In the genomic region with DNA sequence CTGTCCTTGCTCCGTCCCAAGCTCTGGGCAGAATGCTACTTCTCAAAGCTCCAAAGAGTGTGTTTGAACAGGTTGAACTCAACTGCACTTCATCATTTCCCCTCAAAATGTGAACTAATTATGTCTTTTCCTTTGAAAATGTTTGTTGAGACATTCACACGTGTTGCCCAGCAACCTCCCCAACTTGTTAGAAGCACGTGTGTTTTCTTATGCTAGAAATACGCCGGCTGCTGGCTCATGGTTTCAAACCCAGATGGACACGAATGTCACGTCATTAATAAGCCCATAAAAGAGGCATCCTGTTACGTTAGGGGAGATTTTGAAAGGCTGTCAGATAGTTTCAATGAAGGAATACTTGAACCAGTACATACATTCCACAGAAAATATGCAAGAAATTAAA, we compare ENCODE assay signal across 23 mouse cellular contexts.
DNase-seq lines count a peak whose midpoint lies in the region; ATAC-seq and TF ChIP-seq lines count a peak whose summit lies in the region.
"Had no signal": no experiment of that assay in that cellular context is flagged by ENCODE, and none has a peak within 500 bp of the region (broad histone marks: within the 10 kb centered on the region; RNA-seq: fewer than 3 reads in every experiment).

No protein-coding gene starts in this region.

- peak; percentile 48; the same call in 1 of the 2 replicates for ATAC-seq in forebrain, postnatal 0 days
- no peak for ATAC-seq in forebrain, embryonic 11.5 days (replicated peaks; ENCODE audit: low FRiP score)
- ATAC-seq: forebrain, embryonic 13.5 days; hindbrain, embryonic 16.5 days; intestine, embryonic 15.5 days had no signal

- H3K27ac ChIP-seq in forebrain, postnatal 0 days (ENCODE audit: low read depth, low read length), result no peak overlapping the region
- no peak overlapping the region for H3K27ac ChIP-seq in forebrain, embryonic 11.5 days (ENCODE audit: low read depth, low read length)
- H3K27ac ChIP-seq: forebrain, embryonic 13.5 days; hindbrain, embryonic 10.5 days; intestine, embryonic 15.5 days; limb, embryonic 15.5 days; liver, embryonic 15.5 days; midbrain, embryonic 12.5 days; neural tube, embryonic 15.5 days; stomach, embryonic 15.5 days had no signal

- H3K9ac ChIP-seq in forebrain, postnatal 0 days, result no peak overlapping the region
- H3K9ac ChIP-seq in forebrain, embryonic 11.5 days (ENCODE audit: low read length), result no peak overlapping the region
- H3K9ac ChIP-seq: forebrain, embryonic 13.5 days; intestine, embryonic 15.5 days; limb, embryonic 15.5 days; liver, embryonic 15.5 days; midbrain, embryonic 12.5 days; neural tube, embryonic 15.5 days; stomach, embryonic 15.5 days had no signal

- no peaks in the 10 kb centered on the region for H3K9me3 ChIP-seq in forebrain, postnatal 0 days (ENCODE audit: low read length)
- no peaks in the 10 kb centered on the region for H3K9me3 ChIP-seq in forebrain, embryonic 11.5 days (ENCODE audit: control insufficient read depth, low read length)
- H3K9me3 ChIP-seq: forebrain, embryonic 13.5 days; hindbrain, embryonic 10.5 days; intestine, embryonic 15.5 days; limb, embryonic 15.5 days; liver, embryonic 15.5 days; midbrain, embryonic 12.5 days; neural tube, embryonic 15.5 days; stomach, embryonic 15.5 days had no signal

- no peak overlapping the region for H3K4me3 ChIP-seq in forebrain, postnatal 0 days (ENCODE audit: low read depth, low read length)
- H3K4me3 ChIP-seq in forebrain, embryonic 11.5 days (ENCODE audit: low read depth, low read length), result no peak overlapping the region
- H3K4me3 ChIP-seq: forebrain, embryonic 13.5 days; hindbrain, embryonic 10.5 days; intestine, embryonic 15.5 days; limb, embryonic 15.5 days; liver, embryonic 15.5 days; midbrain, embryonic 12.5 days; neural tube, embryonic 15.5 days; stomach, embryonic 15.5 days had no signal

- H3K4me1 ChIP-seq in forebrain, postnatal 0 days (ENCODE audit: insufficient read depth), result 0 out of 2 replicates have a peak, but pooled peaks cover 4% of the 10 kb centered on the region
- no peaks in the 10 kb centered on the region for H3K4me1 ChIP-seq in forebrain, embryonic 11.5 days (replicated peaks; ENCODE audit: control insufficient read depth, insufficient read depth, low read length)
- H3K4me1 ChIP-seq: forebrain, embryonic 13.5 days; hindbrain, embryonic 10.5 days; intestine, embryonic 15.5 days; limb, embryonic 15.5 days; liver, embryonic 15.5 days; midbrain, embryonic 12.5 days; neural tube, embryonic 15.5 days had no signal

- H3K36me3 ChIP-seq in forebrain, postnatal 0 days (ENCODE audit: insufficient read depth), result no peaks in the 10 kb centered on the region
- no peaks in the 10 kb centered on the region for H3K36me3 ChIP-seq in forebrain, embryonic 11.5 days (ENCODE audit: control insufficient read depth, insufficient read depth, low read length)
- H3K36me3 ChIP-seq: hindbrain, embryonic 10.5 days; intestine, embryonic 15.5 days; limb, embryonic 15.5 days; liver, embryonic 15.5 days; midbrain, embryonic 12.5 days; neural tube, embryonic 15.5 days; stomach, embryonic 15.5 days had no signal

- H3K4me2 ChIP-seq in forebrain, postnatal 0 days (ENCODE audit: low read depth), result no peak overlapping the region
- no peak overlapping the region for H3K4me2 ChIP-seq in forebrain, embryonic 11.5 days (ENCODE audit: low read depth, low read length, severe bottlenecking)
- H3K4me2 ChIP-seq: forebrain, embryonic 13.5 days; heart, embryonic 11.5 days; intestine, embryonic 15.5 days; limb, embryonic 15.5 days; liver, embryonic 15.5 days; midbrain, embryonic 12.5 days; neural tube, embryonic 15.5 days; stomach, embryonic 15.5 days had no signal

- H3K27me3 ChIP-seq in forebrain, postnatal 0 days (ENCODE audit: insufficient read depth, low read length), result no peaks in the 10 kb centered on the region
- no peaks in the 10 kb centered on the region for H3K27me3 ChIP-seq in forebrain, embryonic 11.5 days (ENCODE audit: control insufficient read depth, insufficient read depth, low read length)
- H3K27me3 ChIP-seq: forebrain, embryonic 13.5 days; intestine, embryonic 15.5 days; limb, embryonic 15.5 days; liver, embryonic 15.5 days; midbrain, embryonic 12.5 days; neural tube, embryonic 15.5 days; stomach, embryonic 15.5 days had no signal

- 30% methylated on average over 8 of the region's 8 CpGs for WGBS in forebrain, postnatal 0 days
- WGBS in forebrain, embryonic 11.5 days, result 76% methylated on average over 8 of the region's 8 CpGs

- TF ChIP-seq CTCF in forebrain, postnatal 0 days (IDR thresholded peaks at IDR 0.05; ENCODE audit: low read depth), result no peak

- DNase-seq in forebrain, postnatal 0 days, result peak; percentile 44
- DNase-seq in forebrain, embryonic 11.5 days (ENCODE audit: low spot score), result no peak
- DNase-seq in kidney, postnatal 10 days, result peak; percentile 13
- no peak for DNase-seq in kidney, postnatal 36 days
- peak; percentile 18 for DNase-seq in embryo, embryonic 11 days
- DNase-seq in lung, postnatal 36 days, result peak; percentile 12
- DNase-seq in cerebellum, adult 18-20 months, result no peak
- DNase-seq: adrenal gland, postnatal 25 days; cerebellum, adult 11 months; cerebellum, postnatal 14 days; gastrocnemius, postnatal 10 days; left cerebral cortex, postnatal 4 days; thymus, postnatal 25 days had no signal

Comparison
In these comparisons a context has a peak if more than half of its experiments do, and no peak if none do; other contexts are left out.
1. DNase-seq: peak in forebrain, postnatal 0 days (single experiment), kidney, postnatal 10 days (single experiment), embryo, embryonic 11 days (single experiment) and lung, postnatal 36 days (single experiment); none in forebrain, embryonic 11.5 days (single experiment), kidney, postnatal 36 days (0 of 2) and cerebellum, adult 18-20 months (0 of 2).